Mouse (Mus musculus): Measurements from ENCODE around the gene Ctse. TPM values are rescaled to one million over a fixed set of nuclear protein-coding genes. Genes with fewer than 3 reads are reported as not detected.

Gene Ctse
- polyA plus RNA-seq (2014; fragmentation: Illumina TruSeq; extraction: RNeasy Lipid Tissue Mini Kit (QIAGEN cat#74804); ENCODE audit: low read depth, low replicate concordance), result 62.8 TPM

DNA sequence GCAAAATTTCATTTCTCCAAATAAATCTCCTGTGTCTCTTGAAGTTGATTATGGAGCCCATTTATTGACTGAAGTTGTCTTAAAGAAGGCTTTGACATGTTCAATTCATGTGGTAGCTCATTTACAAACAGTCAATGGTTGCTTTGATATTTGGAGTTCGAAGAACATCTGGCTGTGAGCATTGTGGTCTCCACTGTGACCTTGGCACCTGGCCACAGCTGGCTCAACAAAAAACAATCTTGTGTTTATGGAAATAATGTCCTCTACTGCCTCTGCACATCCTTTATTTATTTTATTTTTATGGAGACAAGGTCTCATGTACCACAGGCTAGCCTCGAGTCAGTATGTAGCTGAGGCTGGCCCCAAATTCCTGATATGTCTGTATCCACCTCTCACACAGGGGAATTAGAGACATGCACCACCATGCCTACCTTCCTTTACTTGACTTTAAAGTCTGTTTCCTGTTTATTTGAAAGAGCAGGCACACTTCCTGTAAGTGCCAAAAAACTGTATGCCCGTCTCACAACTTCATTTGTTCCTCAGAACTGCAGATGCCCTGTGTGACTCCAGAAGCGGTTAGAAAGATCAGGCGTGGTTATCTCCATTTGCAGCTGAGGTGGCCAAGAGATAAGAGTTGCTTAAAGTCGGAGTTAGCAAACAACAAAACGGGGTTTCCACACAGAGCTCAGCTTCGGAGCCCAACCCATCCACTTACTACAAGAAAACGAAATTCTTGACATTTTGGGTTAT is at the start of gene Ctse:
Gene Ctse (plus strand): TSS at position 516 of the 750 bp plus-strand sequence.

GRCm38 (mm10) chr1:131598905-131599304 is 39.2 kb upstream of the Ctse start, which contains the start of gene Avpr1b:
TSS of gene Avpr1b (plus strand) at chr1:131599239.

DNA sequence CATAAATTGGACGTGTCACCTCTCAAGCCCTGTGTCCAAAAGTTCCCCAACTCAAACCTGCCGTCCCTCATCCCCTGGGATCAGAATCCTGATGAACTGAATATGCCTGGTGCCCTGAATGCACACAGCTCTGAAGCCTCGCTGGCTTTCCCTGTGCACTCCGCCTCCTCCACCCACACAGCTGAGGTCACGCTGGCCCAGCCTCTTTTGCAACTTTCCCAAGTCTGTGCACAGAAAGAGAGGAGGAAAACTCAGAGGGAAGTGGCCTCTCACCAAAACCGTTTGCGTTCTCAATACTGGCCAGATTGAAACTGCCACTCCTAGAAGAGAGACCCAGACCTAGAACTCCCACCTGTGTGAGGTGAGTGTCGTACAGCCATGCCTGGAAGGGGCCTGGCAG is 50.4 kb downstream of the Ctse start, which contains the start of gene Rab7b:
Gene Rab7b (plus strand): TSS at position 221 of the 400 bp plus-strand sequence.

Other genes starting within 250 kb of the Ctse start
- gene Srgap2, start 111.0 kb upstream of the Ctse start, polyA plus RNA-seq (2014; fragmentation: Illumina TruSeq; extraction: RNeasy Lipid Tissue Mini Kit (QIAGEN cat#74804); ENCODE audit: low read depth, low replicate concordance), result 11.4 TPM
- 1.7 TPM for gene Fam72a, start 110.4 kb upstream of the Ctse start, polyA plus RNA-seq (2014; fragmentation: Illumina TruSeq; extraction: RNeasy Lipid Tissue Mini Kit (QIAGEN cat#74804); ENCODE audit: low read depth, low replicate concordance)
- gene Avpr1b, start 39.1 kb upstream of the Ctse start, polyA plus RNA-seq (2014; fragmentation: Illumina TruSeq; extraction: RNeasy Lipid Tissue Mini Kit (QIAGEN cat#74804); ENCODE audit: low read depth, low replicate concordance), result 1.4 TPM
- 4.1 TPM for gene Rab7b, start 50.4 kb downstream of the Ctse start, polyA plus RNA-seq (2014; fragmentation: Illumina TruSeq; extraction: RNeasy Lipid Tissue Mini Kit (QIAGEN cat#74804); ENCODE audit: low read depth, low replicate concordance)
- gene Slc26a9, start 105.7 kb downstream of the Ctse start, polyA plus RNA-seq (2014; fragmentation: Illumina TruSeq; extraction: RNeasy Lipid Tissue Mini Kit (QIAGEN cat#74804); ENCODE audit: low read depth, low replicate concordance), result not detected
- 13.6 TPM for gene Pm20d1, start 159.1 kb downstream of the Ctse start, polyA plus RNA-seq (2014; fragmentation: Illumina TruSeq; extraction: RNeasy Lipid Tissue Mini Kit (QIAGEN cat#74804); ENCODE audit: low read depth, low replicate concordance)
- gene Slc41a1, start 189.2 kb downstream of the Ctse start, polyA plus RNA-seq (2014; fragmentation: Illumina TruSeq; extraction: RNeasy Lipid Tissue Mini Kit (QIAGEN cat#74804); ENCODE audit: low read depth, low replicate concordance), result 6.1 TPM
- gene Rab29, start 228.9 kb downstream of the Ctse start, polyA plus RNA-seq (2014; fragmentation: Illumina TruSeq; extraction: RNeasy Lipid Tissue Mini Kit (QIAGEN cat#74804); ENCODE audit: low read depth, low replicate concordance), result 7.1 TPM